Mouse (Mus musculus) urinary bladder, adult 18-20 months (tissue): ENCODE measurements around the gene Gm49630.
"Not testable (repeated sequence)": the region's sequence is repeated elsewhere in the genome, so short reads cannot be mapped to it uniquely, and the experiment has no call there.

Experiments
- DNase-seq, 2 experiments: peaks; one replicate each; pipeline ENCODE4 v3.0.0; 2022; ENCODE audit warnings: low spot score in 2 of 2, mixed read lengths in 2 of 2

Gene Gm49630

DNA sequence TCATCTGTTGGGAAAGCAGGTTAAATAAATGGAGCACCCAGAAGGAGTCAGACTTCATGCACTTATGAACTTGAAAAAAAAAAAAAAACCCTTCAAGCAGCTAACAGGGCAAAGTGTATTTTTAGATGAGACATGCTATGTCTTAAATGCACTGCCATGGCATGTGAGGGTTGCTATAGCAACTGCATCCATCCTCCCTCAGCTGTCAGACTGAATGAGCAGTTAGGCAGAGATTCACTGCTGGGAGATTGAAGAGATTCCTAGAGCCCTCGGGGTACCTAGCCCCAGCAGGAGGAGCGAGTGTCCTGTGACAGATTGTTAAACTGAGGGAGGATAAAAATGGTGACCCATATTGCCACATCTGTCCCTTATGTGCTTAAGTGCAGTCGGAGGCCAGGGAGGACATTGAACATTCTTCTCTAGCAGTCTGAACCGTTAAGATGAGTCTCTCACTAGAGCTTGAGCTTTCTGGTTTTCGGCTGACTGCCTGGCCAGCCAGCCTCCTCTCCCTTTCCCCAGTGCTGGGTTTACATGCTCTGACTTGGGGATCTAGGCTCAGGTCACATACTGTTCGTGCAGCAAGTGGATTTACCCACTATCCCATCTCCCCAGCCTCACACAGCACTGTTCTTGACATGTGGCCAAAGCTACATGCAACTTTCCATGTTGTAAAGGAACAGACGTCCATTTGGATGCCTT, 5.0 kb downstream of the Gm49630 start:
- not testable (repeated sequence) for DNase-seq

DNA sequence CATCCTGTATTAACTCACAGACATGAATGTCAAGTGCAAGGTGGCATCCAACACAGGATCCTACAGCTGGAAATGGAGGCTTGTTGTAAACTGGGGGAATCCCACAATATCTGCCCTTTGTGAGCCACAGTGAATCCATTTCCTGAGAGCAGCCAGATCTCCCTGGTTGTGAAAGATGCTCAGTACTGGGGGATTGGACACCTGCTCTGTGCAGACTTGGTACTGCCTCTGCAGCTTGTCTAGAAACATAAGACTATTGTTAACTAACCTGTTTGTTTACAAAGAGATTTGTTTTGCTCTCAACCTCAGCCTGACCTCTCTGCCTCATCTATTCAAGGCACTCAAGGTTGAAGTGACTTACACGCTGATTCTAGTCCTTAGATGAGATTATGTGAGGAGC, 5.5 kb downstream of the Gm49630 start:
- DNase-seq: not testable (repeated sequence)

GRCm38 (mm10) chr17:7365615-7366014, 6.2 kb downstream of the Gm49630 start:
- DNase-seq: not testable (repeated sequence)

DNA sequence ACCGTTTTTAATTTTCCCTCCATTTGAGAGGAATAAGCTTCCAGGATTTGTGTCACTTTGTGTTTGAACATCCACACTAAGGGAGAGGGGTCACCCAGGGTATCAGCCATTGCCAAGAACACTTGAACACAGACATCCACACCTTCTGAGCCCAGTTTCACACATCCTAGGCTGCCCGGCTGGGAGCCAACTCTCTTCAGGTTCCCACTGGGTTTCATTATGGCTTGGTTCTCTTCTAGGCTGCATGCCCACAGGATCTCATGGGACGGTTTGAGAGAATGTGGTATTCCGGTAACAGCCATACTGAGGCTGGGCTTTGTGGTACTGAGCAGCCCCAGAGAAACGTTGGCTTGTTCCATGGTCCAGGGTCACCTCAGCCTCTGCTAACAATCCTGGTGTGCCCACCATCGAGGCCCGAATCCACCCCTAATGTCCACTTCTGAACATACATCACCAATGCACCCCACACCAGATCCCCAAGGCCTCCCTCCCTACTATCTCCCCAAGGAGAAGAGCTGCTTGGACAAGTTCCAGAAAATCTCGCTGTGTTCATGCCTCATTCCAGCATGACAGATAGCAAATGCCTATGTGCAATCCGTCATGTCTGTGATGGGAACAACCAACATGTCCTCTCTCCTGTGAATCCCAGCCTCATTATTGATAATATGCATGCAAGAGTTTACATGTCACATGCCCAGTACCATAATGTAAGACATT, 10.9 kb downstream of the Gm49630 start:
- not testable (repeated sequence) for DNase-seq

DNA sequence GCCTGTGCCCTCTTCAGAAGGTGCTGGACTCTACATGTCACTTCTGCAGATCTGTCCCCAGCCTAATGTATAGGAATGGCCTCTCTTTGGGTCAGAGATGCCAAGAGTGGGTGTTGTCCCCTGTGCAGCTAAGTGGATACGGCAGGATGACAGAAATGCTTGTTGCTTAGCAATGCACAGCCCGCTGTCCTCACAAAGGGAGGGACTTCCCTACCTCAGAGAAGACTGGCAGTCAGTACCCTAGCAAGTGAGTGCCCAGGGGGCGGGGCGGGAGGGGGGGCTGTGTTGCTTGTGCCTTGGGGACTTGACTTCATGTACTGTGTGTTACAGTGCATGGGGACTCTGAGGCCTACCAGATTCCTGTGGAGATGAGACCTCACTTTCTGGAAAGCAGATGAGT, 12.0 kb downstream of the Gm49630 start:
- not testable (repeated sequence) for DNase-seq

DNA sequence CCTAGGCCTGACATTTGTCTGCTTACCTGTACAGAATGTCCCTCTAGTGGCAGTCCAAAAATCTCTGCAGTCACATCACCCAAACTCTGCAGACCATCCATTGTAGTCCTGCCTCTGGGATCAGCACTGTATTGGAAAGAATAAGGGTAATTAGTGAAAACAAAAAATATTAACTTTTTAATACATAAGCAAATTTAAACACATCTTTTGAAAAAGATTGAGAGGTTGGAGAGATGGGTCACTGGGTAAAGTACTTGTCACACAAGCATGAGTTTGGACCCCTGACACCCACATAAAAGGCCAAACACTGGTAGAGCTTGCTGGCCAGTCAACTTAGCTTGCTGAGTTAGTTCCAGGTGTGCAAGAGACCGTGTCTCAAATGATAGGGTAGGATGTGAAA, 19.2 kb downstream of the Gm49630 start, which contains the start of gene Ttll2:
Gene Ttll2, minus strand, starts transcription at position 101 of the 400 bp plus-strand sequence.
- DNase-seq: not testable (repeated sequence)

DNA sequence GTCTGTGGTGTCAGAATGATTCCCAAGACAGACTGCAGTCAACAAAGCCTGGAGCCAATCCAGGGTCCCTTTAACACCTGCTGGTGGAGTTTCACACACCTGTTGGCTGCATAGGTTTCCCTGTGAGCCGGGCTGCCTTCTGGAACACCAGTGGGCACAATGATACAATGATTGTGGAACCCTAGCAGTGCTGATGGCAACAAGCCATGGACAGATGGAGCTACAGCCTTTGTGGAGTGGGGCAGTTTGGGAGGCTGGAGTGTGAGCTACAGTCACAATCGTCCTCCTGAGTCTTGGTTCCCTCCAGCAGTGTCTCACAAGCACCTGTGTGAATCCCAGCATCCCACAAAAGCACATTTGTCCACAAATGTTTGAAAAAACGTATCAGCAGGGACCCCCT, 23.0 kb downstream of the Gm49630 start:
- DNase-seq: not testable (repeated sequence)

DNA sequence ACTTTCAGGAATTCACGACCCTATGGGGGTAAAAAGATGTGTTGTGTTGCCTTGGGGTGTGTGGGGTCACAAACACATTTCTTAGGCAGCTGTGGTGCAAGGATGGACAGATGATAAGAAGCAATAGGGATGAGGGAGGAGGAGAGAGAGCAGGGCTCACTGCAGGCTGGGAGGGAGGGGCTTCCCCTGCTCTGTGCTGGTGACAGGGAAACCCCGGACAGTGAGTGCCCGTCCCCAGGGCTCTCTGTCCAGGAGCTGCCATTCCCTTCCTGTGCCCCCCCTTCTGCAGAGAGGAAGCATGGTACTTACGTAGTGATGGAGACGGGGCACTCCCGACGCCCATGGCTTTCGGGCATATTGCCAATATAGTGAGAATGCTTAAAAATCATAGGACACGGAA, 34.4 kb downstream of the Gm49630 start:
- DNase-seq: not testable (repeated sequence)

DNA sequence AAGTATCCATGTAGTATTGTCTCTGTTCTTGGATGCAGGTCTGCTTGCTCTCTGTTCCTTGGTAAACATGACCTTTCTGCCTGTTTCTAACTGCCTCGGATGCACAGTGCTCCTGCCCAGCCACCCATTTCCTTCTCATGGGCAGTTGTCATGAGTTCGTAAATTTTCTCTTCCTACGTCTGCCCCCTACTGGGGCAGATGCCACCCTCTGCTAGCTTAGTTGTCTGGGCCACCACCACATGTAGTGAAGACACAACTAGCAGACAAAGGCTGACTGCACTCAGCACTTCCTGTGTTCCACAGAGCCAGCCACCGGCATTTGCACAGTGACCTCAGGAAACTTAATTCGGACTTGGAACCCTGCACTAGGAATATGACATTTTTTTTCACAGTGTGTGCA, 39.0 kb downstream of the Gm49630 start:
- not testable (repeated sequence) for DNase-seq

DNA sequence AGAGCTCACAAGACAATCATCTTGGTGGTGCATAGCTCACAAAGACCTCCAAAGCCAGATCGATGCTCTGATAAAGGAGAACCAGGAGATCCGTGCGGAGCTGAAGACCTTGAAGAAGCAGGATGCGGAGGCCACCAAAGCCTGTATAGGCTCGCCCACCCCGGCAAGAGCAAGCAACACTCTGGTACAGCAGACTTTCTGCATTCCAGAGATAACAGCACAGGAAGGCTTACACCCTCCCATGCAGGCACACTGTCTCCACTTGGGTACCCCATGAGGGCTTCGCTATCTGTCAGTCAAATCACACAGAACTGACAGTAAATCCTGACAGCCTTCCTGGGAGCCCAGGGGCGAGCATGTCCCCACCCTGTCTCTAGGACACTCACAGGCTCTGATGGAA, 45.4 kb downstream of the Gm49630 start:
- DNase-seq: not testable (repeated sequence)

DNA sequence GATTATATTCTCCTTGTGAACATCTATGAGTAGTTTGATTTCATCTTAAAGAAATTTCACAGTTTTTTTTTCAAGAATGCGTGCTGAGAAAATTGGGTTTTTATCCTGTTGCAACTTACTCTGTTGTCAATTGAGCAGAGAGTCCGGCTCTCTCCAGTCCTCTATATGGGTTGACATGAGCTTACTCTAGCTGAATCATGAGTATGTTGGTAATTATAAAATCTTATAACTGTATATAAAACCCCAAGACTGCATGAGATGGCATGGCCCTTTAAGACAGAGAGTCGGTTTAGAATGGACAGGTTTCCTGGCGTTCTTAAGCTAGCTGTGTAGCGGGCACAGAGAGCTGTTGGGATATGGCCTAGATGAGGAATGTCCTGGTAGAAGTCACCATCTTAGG, 47.4 kb downstream of the Gm49630 start, which contains the start of gene Tcp10a:
Gene Tcp10a, plus strand, starts transcription at position 301 of the 400 bp plus-strand sequence.
- DNase-seq: not testable (repeated sequence)

DNA sequence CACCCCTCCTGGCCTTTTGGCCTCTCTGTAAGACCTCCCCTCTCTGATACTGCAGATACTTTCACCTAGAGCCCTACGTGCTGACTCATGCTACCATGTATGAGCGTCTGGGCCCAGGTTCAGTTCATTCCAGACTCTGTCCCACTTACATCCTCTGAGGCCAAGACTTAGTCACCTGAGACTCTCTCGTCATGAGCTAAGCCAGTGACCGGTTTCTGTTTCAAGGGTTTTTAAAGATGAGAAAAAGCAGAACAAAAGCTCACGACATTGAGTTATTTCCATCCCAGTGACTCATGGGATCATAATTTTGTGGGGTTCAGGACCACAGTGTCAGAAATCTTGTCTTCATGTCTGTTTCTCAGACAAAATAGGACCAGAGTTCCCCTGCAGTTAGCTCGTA, 52.0 kb downstream of the Gm49630 start:
- not testable (repeated sequence) for DNase-seq

DNA sequence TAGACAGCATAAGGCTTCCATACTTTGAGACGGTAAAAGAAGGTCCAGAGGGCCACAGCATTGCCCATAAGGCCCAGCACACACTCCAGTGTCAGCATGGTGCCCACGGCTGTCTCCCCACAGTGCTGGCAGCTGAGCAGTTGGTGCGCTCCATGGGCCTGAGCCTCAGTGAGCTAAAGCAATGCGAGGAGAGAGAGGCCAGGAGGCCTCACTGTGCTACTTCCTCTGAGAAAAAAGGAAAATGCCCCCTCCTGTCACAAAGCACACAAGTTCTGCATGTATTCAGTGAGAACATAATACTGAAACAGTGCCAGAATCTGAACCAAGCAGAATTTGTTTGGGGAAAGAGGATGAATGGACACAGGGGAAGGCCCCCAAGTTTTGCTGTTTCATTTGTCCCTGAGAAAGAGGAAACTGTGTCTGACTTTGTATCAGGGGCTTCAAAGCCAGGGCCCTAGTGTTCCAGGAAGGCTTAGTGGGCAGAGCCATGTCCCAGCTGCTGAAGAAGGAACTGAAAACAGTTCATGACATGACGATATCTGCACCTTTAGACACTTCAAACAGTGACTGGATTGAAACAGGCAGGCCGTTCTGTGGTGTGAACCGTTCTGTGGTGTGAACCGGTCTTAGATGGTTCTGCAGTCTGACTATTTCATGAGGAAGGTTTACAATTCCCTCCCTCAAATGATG, 55.9 kb downstream of the Gm49630 start:
- DNase-seq: not testable (repeated sequence)

GRCm38 (mm10) chr17:7306278-7307196, 65.2 kb downstream of the Gm49630 start:
- peak in 1 of 2 experiments; percentile 3 for DNase-seq
